Mouse (Mus musculus) layer of hippocampus, adult 18-20 months (tissue): ENCODE measurements around the gene Src. TPM values are rescaled to one million over a fixed set of nuclear protein-coding genes. Genes with fewer than 3 reads are reported as not detected.

Experiments
- DNase-seq, 2 experiments: peaks; one replicate each; pipeline ENCODE4 v3.0.0; 2022; ENCODE audit warnings: low spot score in 2 of 2
- total RNA-seq, 2 experiments: library from RNA; stranded (reverse); gene quantifications; 2 replicates each; pipeline ENCODE4 v1.2.3; 2021

Src gene
- total RNA-seq, 2 experiments from 2014 or later = 156 to 157 TPM

DNA sequence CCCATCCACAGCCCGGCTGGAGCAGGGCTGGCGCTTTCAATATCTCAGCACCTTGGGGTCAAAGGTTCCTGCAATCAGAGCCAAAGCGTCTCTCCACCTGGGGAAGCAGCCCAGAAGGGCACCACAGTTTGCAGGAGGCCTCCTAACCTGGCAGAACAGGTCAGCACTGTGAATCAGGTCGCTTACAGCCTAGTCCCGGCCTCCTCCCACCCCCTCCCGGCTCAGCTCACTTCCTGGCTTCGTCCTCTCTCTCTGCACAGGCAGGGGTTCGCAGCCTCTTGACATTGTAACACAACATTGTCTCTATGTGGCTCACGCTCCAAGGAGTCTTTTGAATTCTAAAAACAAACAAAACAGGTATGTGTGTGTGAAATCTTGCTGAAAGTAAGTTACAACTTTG, 15.8 kb downstream of the Src start:
- no peak for DNase-seq

DNA sequence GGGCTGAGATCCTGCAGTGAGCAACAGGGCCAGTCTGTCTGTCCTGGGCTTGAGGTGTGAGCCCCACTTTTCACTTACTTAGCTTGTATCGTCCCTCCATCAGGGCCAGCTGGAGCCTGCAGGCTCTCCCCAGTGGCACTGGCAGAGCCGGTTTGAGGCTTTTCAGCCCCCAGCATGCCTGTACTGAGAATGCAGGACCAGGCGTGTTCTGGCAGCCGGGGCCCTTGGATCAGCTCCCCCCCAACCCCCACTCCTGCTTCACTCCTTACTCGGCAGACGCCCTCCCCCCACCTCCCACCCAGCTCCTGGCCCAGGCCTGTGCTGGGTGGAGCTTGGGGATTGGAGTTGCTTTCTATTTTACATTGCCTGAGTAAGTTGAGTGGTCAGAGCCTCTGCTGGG, 16.3 kb downstream of the Src start:
- peak; percentile 76 to 87 for DNase-seq

DNA sequence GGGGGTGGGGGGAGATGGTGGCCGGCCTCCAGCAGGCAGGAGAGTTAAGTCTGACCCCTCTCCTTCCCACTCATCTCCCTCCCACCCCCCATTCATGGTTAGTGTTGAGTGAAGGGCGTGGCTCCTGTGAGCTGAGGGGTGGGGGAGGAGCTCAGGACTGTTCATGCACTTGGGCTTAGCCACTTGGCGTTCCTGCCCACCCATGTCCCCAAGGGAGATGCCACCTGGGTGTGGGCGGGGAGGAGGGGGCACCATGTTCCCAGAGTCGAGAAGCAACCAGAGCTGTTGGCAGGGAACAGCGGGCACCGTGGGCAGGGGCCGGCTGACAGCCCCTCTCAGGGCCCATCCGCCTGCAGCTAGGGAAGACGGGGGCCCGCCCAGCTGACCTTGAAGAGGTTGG, 18.3 kb downstream of the Src start:
- peak; percentile 62 to 85 for DNase-seq

DNA sequence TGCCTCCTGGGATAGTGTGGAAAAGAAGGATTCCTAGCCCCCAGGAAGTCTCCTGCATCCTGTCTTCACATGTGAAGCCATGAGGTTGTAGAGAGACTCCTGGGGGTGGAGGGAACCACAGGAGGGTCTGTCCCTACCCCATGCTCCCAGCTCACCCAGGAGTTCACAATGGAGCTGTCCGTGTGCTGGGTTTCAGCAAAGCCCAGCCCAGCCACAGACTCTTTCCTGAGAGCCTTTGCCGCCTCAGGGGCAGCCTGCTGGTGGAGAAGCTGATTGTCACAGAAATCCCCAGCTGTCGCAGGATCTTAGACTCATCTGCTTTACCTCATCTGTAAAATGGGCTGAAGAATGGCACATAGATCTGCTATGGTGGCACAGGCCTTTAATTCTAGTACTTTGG, 18.9 kb downstream of the Src start:
- DNase-seq = no peak

DNA sequence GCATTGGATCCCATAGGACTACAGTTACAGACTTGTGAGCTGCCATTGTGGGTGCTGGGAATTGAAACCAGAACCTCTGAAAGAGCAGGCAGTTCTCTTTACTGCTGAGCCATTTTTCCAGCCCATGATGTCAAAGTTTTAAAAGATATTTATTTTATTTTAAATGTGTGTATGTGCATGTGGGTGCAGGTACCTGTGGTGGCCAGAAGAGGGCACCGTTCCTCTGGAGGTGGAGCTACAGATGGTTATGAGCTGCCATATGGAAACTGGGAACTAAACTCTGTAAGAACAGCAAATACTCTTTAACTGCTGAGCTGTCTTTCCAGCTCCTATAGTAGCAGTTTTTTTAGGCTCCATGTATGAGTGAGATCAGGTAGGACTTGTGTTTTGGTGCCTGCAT, 23.1 kb downstream of the Src start:
- no peak for DNase-seq

DNA sequence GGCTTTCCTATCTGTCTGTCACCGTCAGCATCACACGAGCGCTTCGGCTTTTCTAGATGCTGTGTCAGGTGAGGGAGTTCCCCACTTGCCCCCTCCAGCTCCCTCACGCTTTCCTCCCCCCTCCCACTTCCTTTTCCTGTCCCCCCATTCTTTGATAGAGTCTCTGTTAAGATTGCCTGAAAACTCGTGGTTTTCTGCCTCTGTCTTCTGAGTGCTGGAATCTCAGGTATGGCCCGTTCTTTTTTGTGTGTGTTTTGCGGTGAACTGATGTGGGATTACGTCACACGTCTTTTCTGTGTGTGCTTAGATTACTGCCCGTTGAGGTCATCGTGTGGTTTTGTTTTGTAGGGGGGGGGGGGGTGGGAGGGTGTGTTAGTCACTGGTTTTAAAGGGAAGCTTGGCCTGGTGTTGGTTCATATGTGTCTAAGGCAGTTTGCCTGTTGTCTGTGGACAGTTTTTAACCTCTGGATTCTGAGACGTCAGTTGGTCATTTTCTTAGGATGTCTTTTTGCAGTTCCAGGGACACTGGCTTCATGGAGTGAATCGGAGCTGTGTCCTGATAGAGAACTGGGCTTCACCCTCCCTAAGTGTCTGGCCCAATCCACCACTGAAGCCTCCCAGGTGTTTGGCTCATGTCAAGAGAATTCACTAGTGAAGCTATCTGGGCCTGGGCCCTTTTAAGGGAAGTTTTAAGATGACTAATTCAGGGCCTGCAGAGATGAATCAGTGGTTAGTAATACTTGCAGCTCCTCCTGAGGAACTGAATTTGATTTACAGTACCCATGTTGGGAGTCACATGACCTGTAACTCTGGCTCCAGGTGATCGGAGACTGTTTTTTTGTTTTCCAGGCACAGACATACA, 29.3 kb downstream of the Src start:
- DNase-seq = no peak

DNA sequence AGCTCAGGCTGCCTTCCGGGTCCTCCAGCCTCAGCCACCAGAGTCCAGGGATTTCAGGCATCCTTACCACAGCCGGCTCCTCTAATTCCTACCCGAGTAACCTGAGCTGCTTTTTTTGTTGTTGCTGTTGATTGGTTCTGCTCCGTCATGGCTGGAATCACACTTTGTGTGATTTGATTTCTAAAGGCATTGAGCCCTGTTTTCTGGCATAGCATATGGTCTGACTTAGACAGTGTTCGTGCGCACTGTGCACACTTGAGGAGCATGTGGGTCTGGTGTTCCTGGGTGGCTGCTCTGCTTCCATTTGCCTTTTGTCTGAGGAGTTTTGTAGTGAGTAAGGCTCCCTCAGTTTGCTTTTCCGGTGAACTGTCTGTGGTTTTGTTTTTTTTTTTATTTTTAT, 30.1 kb downstream of the Src start:
- DNase-seq = no peak

DNA sequence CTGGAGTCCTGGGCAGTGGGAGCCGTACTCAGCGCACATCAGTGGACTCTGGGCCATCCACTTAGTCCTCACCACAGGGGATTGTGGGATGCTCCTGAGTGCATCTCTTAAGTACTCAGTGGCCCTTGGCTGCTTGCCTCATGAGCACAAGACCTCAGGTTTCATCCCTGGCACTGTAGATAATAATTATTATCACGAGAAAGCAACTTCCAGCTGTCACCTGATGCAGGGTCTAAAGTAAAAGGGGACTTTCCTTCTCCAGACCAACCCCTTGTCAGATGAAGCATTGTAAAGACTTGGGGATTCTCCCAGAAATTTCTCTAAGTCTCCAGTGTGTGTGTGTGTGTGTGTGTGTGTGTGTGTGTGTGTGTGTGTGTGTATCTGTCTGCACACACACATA, 32.7 kb downstream of the Src start:
- DNase-seq = no peak

DNA sequence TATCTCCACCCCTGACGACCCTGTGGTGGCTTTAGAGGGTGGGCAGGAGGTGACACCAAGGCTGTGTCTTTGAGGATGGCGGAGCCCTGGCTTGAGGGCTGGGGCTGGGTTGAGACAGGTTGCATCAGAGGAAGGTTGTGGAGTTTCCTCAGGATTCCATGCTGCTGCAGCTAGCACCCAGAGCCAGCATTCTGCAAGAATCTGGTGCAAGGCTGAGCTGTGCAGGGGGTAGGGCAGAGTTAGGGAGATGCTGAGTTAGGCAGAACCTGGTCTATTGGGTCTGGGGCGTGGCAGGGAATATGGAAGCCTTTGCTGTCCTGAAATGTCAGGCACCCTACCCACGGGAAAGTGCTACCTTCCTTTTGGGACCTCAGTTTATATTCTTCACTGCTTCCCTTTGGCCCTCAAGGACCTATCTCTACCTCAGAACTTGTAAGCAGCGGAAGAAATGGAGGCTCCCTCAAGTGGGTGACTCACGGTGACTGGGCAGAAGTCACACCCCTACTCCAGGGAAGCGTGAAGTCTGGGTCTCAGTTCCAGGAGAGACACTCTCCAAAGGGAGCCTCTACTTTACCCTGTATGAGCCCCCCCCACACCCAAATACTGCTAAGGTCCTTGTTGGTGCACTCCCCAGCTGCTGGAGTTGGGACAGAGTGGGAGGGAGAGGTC, 33.3 kb downstream of the Src start:
- no peak for DNase-seq

DNA sequence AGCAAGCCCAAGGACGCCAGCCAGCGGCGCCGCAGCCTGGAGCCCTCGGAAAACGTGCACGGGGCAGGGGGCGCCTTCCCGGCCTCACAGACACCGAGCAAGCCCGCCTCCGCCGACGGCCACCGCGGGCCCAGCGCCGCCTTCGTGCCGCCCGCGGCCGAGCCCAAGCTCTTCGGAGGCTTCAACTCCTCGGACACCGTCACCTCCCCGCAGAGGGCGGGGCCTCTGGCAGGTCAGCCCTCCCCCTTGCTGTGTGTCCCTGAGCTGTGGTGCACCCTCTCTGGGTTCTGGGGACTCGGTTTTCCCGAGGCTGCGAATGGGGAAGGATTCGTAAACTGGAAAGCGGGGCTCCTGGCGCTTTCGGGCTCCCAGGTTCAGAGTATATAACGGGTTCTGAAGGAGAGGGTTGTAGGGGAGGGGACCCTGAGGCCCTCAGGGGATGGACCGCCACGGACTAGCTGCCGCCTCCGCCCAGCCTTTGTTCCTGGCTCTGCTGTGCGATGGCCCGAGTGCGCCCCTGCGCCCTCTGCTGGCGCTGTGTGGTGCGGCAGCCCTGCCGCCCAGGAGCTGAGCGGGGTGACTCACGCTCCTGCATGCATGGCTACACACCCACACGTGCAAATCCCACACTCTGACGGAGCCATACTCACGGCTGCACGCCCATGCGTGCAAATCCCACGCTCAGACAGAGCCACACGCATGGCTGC, 39.0 kb downstream of the Src start:
- peak; percentile 94 to 98 for DNase-seq

DNA sequence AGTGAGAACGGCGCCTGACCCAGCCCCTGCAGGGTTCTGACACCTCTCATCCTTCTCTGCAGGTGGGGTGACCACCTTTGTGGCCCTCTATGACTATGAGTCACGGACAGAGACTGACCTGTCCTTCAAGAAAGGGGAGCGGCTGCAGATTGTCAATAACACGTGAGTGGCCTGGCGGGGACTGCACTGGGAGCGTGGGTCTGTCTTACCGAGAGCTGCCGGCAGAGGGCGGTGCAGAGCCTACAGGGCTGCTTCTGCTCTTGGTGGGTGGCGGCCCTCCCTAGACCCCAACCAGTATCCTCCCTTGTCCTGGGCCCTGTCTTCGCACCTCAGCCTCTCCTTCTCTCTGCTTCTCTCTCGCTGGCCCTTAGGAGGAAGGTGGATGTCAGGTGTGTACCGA, 40.2 kb downstream of the Src start:
- DNase-seq = peak; percentile 56 to 86

DNA sequence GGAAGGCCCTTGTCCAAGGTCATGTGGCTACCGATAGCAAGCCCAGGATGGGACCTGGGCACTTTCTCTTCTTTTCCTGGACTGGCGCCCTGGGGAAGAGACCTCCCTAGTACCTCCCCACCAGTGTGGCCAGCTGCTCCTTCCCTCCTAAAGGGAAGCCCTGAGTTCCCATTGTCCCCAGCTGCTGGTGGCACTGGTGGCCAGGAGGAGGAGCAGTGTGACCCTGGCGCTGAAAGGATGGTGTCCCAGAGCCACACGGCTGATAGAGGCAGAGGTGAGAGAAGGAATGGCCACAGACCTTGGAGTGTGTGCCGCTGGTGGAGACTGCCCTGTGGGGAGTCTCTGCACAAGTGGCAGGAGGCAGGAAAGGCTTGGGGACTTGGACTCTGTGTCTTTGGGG, 41.5 kb downstream of the Src start:
- DNase-seq = no peak

DNA sequence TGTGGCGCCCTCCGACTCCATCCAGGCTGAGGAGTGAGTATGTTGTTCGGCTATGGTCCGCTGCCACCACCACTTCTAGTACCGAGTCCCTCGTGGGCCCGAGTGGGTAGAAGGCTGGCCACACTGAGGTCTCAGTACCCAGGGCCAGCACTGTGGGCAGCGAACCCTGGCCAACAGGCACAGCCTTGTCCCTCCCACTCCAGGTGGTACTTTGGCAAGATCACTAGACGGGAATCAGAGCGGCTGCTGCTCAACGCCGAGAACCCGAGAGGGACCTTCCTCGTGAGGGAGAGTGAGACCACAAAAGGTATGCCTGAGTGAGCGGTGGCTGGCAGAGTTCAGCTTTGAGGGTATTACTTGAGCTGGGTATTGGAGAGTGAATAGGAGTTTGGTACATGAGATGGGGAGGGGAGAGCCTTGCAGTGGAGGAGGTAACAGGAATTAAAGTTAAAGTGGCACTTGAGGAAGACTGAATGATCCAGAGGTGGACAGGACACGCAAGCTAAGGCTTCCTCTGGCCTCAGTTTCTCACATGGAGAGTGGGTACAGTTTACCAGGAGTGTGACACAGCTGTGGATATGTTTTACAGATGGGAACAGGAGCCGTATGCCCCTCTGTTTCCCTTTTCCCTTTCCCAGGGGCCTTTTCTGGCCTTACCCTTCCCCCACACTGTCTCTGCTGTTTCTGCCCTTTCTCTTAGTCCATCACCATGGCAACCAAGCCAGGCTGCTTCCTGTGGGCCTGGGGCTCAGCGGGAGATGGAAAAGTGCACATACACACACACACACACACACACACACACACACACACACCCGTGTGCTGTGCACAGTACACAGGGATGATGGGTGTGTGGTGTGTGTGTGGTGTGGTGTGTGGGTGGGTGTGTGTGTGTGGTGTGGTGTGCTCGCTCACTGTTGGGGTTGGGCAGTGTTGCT, 44.8 kb downstream of the Src start:
- DNase-seq = no peak

DNA sequence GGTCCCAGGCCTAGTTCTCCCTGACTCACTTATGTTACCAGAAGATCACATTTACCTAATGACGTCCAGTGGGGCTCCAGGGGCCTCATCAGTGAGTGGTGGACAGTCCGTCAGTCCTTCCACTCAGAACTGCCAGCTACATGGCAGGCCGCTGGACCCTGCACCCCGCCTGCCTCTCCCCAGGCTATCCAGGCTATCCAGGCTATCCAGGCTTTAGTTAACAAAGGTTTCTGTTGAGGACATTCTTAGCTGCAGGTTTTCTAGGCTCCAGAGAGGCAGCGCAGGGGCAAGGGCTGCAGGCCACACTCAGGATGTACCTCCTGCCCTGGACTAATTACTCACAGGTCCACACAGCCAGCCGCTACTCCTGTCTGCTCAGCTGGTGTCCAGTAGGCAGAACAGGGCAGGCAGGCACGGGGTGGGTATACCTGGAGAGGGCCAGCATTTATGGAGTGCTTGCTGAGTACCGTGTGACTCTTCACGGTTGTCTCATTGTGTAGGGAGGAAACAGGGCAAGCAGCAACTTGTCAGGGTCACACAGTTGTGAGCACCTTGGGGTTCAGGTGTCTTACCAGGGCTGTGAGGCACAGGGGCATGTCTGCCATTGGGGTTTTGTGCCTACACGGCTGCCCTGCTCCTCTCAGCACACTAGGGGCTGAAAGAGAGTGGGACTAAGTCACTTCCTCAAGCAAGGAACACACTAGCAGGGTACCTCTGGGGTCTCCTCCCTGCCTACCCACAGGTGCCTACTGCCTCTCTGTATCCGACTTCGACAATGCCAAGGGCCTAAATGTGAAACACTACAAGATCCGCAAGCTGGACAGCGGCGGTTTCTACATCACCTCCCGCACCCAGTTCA, 45.9 kb downstream of the Src start:
- DNase-seq = no peak

DNA sequence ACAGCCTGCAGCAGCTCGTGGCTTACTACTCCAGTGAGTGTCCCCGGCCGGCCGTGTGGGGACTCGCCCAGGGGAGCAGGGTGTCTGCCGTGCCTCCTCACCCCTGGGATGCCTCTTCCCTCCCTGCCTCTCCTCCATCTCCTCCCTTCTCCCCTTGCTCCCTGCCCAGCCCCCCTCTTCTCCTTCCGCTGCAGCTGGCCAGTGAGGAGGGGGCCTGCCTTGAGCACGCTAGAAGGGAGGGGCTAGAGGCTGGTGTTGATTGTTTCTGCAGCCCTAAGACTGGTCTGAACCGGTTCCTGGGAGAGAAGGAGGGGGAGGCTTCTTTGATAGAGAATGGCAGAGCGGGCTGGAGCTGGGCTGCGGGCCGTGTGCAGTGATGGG, 46.5 kb downstream of the Src start:
- DNase-seq = no peak

DNA sequence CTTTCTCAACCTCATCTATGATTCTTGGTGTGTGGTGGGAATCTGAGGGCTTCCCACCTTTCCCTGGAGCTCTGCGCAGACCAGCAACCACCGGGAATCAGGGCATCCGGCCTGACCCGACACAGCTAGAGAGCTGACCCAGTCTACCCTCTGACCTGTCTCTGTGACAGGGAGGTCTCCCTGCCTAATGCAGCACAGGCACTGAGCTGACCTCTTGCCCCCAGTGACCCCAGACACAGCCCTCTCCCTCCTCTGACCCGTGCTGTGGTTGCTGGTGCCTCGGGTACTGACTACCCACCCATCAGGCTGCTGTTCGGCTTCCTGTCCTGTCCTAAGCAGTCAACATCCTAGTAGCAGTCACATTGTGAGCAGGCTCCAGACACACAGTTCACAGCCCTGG, 48.6 kb downstream of the Src start:
- DNase-seq = no peak

DNA sequence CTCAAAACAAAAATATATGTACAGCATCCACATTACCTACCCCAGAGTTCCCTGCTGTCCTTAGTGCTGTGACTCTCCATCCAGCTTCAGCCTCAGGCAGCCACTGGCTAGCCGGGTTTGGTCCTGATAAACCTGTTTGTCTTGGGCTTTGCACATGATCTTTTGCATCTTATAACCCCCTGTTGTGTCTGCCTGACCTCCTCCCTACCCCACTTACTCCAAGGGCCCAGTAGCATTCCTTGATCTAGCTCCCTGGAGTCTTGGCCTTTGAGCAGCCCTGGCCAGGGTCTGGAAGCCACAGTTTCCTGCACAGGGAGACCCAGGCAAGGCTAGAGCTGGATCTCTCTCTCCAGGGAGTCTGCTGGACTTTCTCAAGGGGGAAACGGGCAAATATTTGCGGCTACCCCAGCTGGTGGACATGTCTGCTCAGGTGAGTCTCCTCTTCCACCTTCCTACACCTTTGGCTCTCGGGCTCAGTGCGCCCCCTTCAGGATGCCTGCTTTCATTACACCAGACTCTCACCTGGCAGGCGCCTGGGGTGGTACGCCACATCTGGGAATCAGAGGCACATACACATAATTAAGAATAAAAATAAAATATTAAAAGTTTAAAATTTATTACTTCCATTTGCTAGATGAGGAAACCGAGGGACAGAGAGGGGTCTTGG, 50.0 kb downstream of the Src start:
- DNase-seq = no peak

DNA sequence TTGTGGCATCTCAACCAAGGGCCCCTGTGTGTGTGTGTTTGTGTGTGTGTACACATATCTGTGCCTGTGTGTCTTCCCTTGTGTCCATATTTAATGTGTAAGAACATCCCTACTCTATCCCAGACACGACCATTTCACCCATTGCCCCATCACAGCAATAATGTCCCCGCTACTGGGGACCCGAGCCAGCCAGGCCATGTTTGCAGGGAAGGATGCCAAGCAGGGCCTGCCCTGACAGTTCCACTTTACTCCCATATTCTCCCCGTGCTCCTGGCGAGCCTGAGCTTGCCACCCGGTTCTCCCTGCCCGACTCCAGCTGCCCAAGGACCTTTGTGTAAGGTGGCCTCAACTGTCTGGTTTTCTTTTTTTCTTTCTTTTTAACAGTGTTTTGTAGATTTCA, 53.0 kb downstream of the Src start:
- no peak for DNase-seq

DNA sequence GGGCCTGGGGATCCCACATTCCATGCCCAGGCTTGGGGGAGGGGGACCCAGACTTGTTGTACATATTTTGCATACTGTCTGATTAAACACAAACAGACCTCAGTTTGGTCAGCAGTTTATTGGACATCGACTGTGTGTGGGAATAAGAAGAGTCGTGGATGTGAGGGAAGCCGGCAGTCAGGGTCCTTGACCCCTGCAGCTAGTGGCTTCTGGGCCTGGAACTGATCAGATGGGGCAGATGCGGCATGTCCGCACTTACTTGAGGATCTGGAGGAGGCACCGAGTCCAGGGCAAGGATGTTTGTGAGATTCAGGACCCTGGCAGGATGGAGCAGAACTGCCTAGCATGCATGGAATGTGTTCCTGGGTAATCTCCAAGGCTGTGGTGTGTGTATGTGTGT, 53.5 kb downstream of the Src start:
- no peak for DNase-seq

DNA sequence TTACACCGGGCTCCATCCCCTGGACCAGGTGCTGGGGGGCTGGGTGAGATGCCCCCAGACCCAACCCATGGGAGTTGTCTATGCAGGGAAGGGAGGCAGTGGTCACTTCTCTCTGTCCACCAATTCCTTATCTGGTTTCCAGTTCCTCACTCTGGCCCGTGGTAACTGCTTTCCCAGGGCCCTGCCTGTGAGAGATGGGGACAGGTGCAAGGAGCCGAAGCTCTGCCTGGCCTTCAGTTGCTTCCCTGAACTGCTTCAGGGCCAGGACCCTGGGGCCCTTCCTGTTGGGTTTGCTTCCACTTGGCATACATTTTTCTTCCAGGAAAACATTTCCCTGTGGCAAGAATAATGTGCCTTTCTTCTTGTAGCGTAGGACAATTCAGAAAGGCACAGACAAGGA, 54.2 kb downstream of the Src start:
- DNase-seq = no peak
